Mouse (Mus musculus) adrenal gland, adult 18-20 months (tissue): ENCODE measurements around the gene Mettl13. TPM values are rescaled to one million over a fixed set of nuclear protein-coding genes. Genes with fewer than 3 reads are reported as not detected.

Experiments used
- DNase-seq, 2 experiments: peaks; one replicate each; pipeline ENCODE4 v3.0.0; 2021 to 2022; ENCODE audit warnings: low spot score in 2 of 2
- total RNA-seq, 2 experiments: library from RNA; stranded (reverse); gene quantifications; 1 replicate in 1 of 2; 2 replicates in 1 of 2; pipeline ENCODE4 v1.2.3; 2021

Mettl13 gene
- total RNA-seq, 2 experiments from 2014 or later = 18.5 to 21.4 TPM

GRCm38 (mm10) chr1:162533766-162534560 lies 14.4 kb downstream of the Mettl13 start:
- DNase-seq = peak in 1 of 2 experiments; percentile 35

- DNase-seq = no peak
Measured at GRCm38 (mm10) chr1:162532330-162532729, 16.0 kb downstream of the Mettl13 start.

- DNase-seq = no peak
Measured at GRCm38 (mm10) chr1:162531584-162531983, 16.8 kb downstream of the Mettl13 start.

- DNase-seq = no peak
Measured at GRCm38 (mm10) chr1:162530666-162531065, 17.7 kb downstream of the Mettl13 start.

- DNase-seq = no peak
Measured at GRCm38 (mm10) chr1:162529651-162530050, 18.7 kb downstream of the Mettl13 start.

DNA sequence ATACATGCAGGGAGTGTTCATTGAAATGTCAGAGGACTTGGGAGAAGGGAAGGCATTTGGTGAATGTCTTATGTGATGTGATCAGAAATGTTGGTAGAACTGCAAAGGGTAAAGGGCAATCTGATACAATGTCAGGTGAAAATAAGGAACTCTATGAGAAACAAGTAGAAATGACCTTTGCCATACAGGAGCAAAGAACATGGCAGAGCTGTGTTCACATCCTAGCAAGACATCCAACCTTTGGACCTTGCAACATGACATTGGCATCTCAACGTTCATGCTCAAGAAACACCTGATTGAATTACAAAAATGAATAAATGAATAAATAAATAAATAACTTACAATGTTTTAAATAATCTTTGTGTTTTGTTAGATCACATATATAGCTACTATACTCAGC lies 33.2 kb downstream of the Mettl13 start:
- no peak for DNase-seq

- DNase-seq = no peak
Measured at GRCm38 (mm10) chr1:162510013-162510356, 38.4 kb downstream of the Mettl13 start.

DNA sequence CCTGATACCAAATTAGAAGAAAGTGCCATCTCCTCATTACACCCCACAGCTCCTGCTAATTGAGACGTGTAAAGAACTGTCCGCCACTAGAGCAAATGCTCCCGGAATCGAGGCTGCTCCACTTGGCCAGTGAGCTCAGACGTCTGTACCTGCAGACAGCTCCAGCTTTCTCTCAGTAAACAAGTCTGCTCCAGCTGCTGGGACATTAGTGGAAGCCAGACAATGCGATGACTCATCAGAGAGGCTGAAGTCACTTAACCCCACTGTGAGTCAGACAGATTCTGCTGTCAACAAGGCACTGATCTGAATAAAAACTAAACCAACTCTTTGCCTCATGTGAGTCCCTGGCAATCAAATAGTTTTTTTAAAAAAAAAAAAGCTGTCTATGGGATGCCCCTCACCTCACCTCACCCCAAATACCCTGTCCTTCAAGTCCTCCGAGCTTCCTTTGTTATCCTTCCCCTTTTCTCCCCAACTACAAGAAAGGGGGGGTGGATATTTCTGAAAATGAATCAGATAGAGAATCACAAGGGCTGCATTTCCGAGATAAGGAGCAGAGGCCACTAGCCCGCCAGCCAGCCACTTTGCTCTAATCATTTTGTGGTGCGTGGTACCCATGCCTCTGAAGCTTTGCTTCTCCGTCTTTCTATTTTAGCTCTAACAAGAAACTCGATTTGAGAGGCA lies 38.9 kb downstream of the Mettl13 start:
- peak in 1 of 2 experiments; percentile 42 for DNase-seq

GRCm38 (mm10) chr1:162508211-162509005 lies 39.9 kb downstream of the Mettl13 start:
- no peak for DNase-seq

DNA sequence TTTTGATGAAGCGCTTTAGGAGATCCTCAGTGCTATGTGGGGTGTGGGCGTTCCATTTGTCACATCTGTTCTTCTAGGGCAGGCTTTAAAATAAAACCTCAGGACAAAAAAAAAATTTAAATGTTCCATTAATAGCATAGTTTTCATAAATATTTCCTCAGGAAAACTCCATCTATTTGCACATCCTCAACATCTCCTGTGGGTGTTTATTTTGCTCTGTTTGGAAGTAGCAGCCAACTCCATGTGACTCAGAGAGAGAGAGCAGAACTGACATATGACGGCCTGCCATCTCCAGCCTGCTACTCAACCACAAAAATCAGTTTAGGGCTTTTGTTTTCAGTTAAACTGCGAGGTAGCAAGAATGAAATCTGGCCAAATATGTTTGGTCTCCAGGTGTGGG lies 41.8 kb downstream of the Mettl13 start:
- no peak for DNase-seq

GRCm38 (mm10) chr1:162505649-162506048 lies 42.7 kb downstream of the Mettl13 start:
- DNase-seq = no peak

Other genes starting within 250 kb of the Mettl13 start
- 10 to 100 TPM in 1 of 2 experiments, 1 to 10 TPM in 1; 8.6 to 15.4 TPM for gene Dnm3, start 70.5 kb downstream of the Mettl13 start, total RNA-seq
- 10 to 100 TPM; 38.4 to 40.7 TPM for gene Vamp4, start 22.0 kb upstream of the Mettl13 start, total RNA-seq
- gene Myoc, start 90.6 kb upstream of the Mettl13 start, total RNA-seq = 1 to 10 TPM; 2.8 to 3.3 TPM
- gene Myocos, start 109.7 kb upstream of the Mettl13 start, total RNA-seq = not detected
- 100 to 1,000 TPM; 117 to 194 TPM for gene Prrc2c, start 192.0 kb upstream of the Mettl13 start, total RNA-seq